Mouse (Mus musculus) limb, embryonic 14.5 days (tissue): ENCODE data around the gene Prelp. TPM values are rescaled to one million over a fixed set of nuclear protein-coding genes. Genes with fewer than 3 reads are reported as not detected.

Experiments
- ATAC-seq: fragments of 200-750 bp; cut with Nextera tagmentation; 2 replicates; pipeline ENCODE4 v1.8.0; 2017; ENCODE audit warnings: low read depth, moderate number of reproducible peaks, moderate TSS enrichment; ENCODE audit not compliant: low FRiP score
- DNase-seq: peaks from one replicate; pipeline ENCODE4 v3.0.0-alpha.2; 2015; ENCODE audit warnings: low spot score
- H3K27ac ChIP-seq: fragments of 300-500 bp; sonication (generic); replicated peaks from 2 replicates; pipeline ENCODE4 v1.5.1; 2014; ENCODE audit warnings: low read depth, mild to moderate bottlenecking, low read length, moderate library complexity, mixed read lengths
- H3K27me3 ChIP-seq: fragments of 300-500 bp; sonication (generic); 2 replicates; pipeline ENCODE4 v1.6.1; 2014; ENCODE audit warnings: low read length, mixed read lengths; ENCODE audit not compliant: control insufficient read depth, insufficient read depth
- H3K36me3 ChIP-seq: fragments of 300-500 bp; sonication (generic); 2 replicates; pipeline ENCODE4 v1.6.1; 2014; ENCODE audit warnings: mild to moderate bottlenecking, low read length, moderate library complexity, mixed read lengths; ENCODE audit not compliant: control insufficient read depth, insufficient read depth
- H3K4me1 ChIP-seq: fragments of 300-500 bp; sonication (generic); 2 replicates; pipeline ENCODE4 v1.6.1; 2014; ENCODE audit warnings: antibody characterized with exemption, low read length, mixed read lengths; ENCODE audit not compliant: control insufficient read depth, insufficient read depth
- H3K4me2 ChIP-seq: fragments of 300-500 bp; sonication (generic); replicated peaks from 2 replicates; pipeline ENCODE4 v1.6.1; 2014; ENCODE audit warnings: low read depth, mild to moderate bottlenecking, low read length, moderate library complexity; ENCODE audit not compliant: severe bottlenecking
- H3K4me3 ChIP-seq: fragments of 300-500 bp; sonication (generic); replicated peaks from 2 replicates; pipeline ENCODE4 v1.5.1; 2014; ENCODE audit warnings: low read length
- H3K9ac ChIP-seq: fragments of 300-500 bp; sonication (generic); 2 replicates; pipeline ENCODE4 v1.6.1; 2014; ENCODE audit warnings: mild to moderate bottlenecking, low read depth, low read length, moderate library complexity; ENCODE audit not compliant: severe bottlenecking
- H3K9me3 ChIP-seq: fragments of 300-500 bp; sonication (generic); 2 replicates; pipeline ENCODE4 v1.6.1; 2016; ENCODE audit warnings: low read length; ENCODE audit not compliant: control insufficient read depth
- POLR2A ChIP-seq: fragments of 200-500 bp; IDR thresholded peaks from 2 replicates; pipeline ENCODE4 v1.8.0; 2012; ENCODE audit warnings: inconsistent platforms, mild to moderate bottlenecking, moderate library complexity, borderline replicate concordance; ENCODE audit not compliant: insufficient read depth, insufficient read length; ENCODE audit errors: extremely low read depth
- WGBS: fragments of 180-500 bp; shearing (Covaris S2); extraction: QIAGEN DNeasy Blood & Tissue Kit; methylation state at CpG from one replicate; pipeline ENCODE4 v1.1.7; 2014; 5-methylcytosine and 5-hydroxymethylcytosine counted together
- polyA plus RNA-seq, 2 experiments: library from polyadenylated mRNA; depleted of rRNA in 1 of 2; stranded (reverse) in 1 of 2; unstranded in 1 of 2; fragments of >200 nt; fragmentation: Nextera tagmentation in 1 of 2; extraction: Ambion mirVana in 1 of 2; gene quantifications; 2 replicates each; pipeline versions ENCODE4 v1.2.1 to v1.2.3; 2012 to 2014

Prelp gene
- polyA plus RNA-seq, 2 experiments = 13.9 to 24.5 TPM

- no peaks in the 10 kb centered on the region for H3K27me3 ChIP-seq
- H3K4me2 ChIP-seq = no peak overlapping the region
- no peak for ATAC-seq
- no peak for TF ChIP-seq POLR2A
- peaks cover 32% of the 10 kb centered on the region for H3K4me1 ChIP-seq
- H3K27ac ChIP-seq = no peak overlapping the region
- H3K9me3 ChIP-seq = no peaks in the 10 kb centered on the region
- DNase-seq = no peak
- no peak overlapping the region for H3K4me3 ChIP-seq
- no peak overlapping the region for H3K9ac ChIP-seq
- 65% methylated on average over 5 of the region's 5 CpGs for WGBS
- H3K36me3 ChIP-seq = no peaks in the 10 kb centered on the region
Measured at GRCm38 (mm10) chr1:133887538-133888250, 33.5 kb downstream of the Prelp start.

DNA sequence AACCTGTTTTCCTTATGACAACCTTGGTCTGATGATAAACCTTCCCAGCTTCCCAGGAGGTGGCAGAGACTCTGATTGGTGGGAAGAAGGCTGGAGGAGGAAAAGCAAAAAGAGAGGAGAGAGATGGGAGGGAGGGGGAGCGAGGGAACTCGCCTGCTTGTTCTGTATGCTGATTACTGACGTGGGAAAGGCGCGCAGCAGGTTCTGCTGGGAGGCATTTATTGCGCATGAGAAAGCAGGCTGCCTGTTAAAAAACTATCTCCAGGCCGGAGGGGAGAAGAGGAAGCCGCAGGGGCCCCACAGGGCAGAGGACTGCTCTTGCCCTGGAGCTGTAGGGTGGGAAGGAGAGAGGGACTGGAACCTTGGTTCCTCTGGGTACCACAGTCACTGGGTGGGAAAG lies 34.2 kb downstream of the Prelp start:
- DNase-seq = no peak
- no peak overlapping the region for H3K27ac ChIP-seq

GRCm38 (mm10) chr1:133886431-133886830 lies 34.8 kb downstream of the Prelp start:
- Histone ChIP-seq H3K4me1 (peaks cover 34% of the 10 kb centered on the region), H3K9me3 (no peaks in the 10 kb centered on the region), H3K4me3 (no peak overlapping the region), H3K27ac (no peak overlapping the region), H3K9ac (no peak overlapping the region), H3K36me3 (no peaks in the 10 kb centered on the region), H3K4me2 (no peak overlapping the region), H3K27me3 (no peaks in the 10 kb centered on the region)
- WGBS = 43% methylated on average over 6 of the region's 6 CpGs
- TF ChIP-seq POLR2A = no peak
- ATAC-seq (no peak), DNase-seq (no peak)

More for the DNA sequence above, 34.2 kb downstream of the Prelp start:
- ATAC-seq = no peak
- peaks cover 35% of the 10 kb centered on the region for H3K4me1 ChIP-seq
- H3K9me3 ChIP-seq = no peaks in the 10 kb centered on the region
- no peak overlapping the region for H3K4me2 ChIP-seq
- H3K36me3 ChIP-seq = no peaks in the 10 kb centered on the region
- WGBS = 4% methylated on average over 8 of the region's 8 CpGs
- no peaks in the 10 kb centered on the region for H3K27me3 ChIP-seq
- TF ChIP-seq POLR2A = no peak
- no peak overlapping the region for H3K9ac ChIP-seq
- no peak overlapping the region for H3K4me3 ChIP-seq

GRCm38 (mm10) chr1:133885811-133886210 lies 35.4 kb downstream of the Prelp start:
- Histone ChIP-seq H3K27me3 (no peaks in the 10 kb centered on the region), H3K4me1 (peaks cover 29% of the 10 kb centered on the region)
- TF ChIP-seq POLR2A = no peak

GRCm38 (mm10) chr1:133884746-133885145 lies 36.5 kb downstream of the Prelp start:
- no peak overlapping the region for H3K4me3 ChIP-seq
- no peak overlapping the region for H3K27ac ChIP-seq
- no peak overlapping the region for H3K9ac ChIP-seq
- no peak for ATAC-seq
- peaks cover 19% of the 10 kb centered on the region for H3K4me1 ChIP-seq
- 33% methylated on average over 9 of the region's 9 CpGs for whole genome bisulfite sequencing
- no peaks in the 10 kb centered on the region for H3K36me3 ChIP-seq
- H3K4me2 ChIP-seq = no peak overlapping the region
- H3K9me3 ChIP-seq = no peaks in the 10 kb centered on the region
- H3K27me3 ChIP-seq = no peaks in the 10 kb centered on the region
- TF ChIP-seq POLR2A = no peak
- no peak for DNase-seq

More at GRCm38 (mm10) chr1:133885811-133886210, 35.4 kb downstream of the Prelp start:
- Histone ChIP-seq H3K9me3 (no peaks in the 10 kb centered on the region), H3K4me2 (no peak overlapping the region), H3K9ac (no peak overlapping the region), H3K4me3 (no peak overlapping the region), H3K36me3 (no peaks in the 10 kb centered on the region), H3K27ac (no peak overlapping the region)
- no peak for DNase-seq
- 94% methylated on average over 6 of the region's 7 CpGs for WGBS
- no peak for ATAC-seq
